Mouse (Mus musculus): ENCODE results near the gene Dok4. TPM values are rescaled to one million over a fixed set of nuclear protein-coding genes. Genes with fewer than 3 reads are reported as not detected.

Dok4 gene
- 4.4 TPM for polyA plus RNA-seq (2012; fragmentation: generic; extraction: Trizol)

- TF ChIP-seq CEBPB (IDR thresholded peaks at IDR 0.05; ENCODE audit: insufficient read depth, poor library complexity, severe bottlenecking): no peak
- no peak for TF ChIP-seq MYOG (IDR thresholded peaks at IDR 0.05; ENCODE audit: control insufficient read depth in 1 of 3, insufficient read depth in 1 of 3, insufficient read length in 2 of 3, low read depth in 2 of 3)
- peak; percentile 38 for TF ChIP-seq USF1 (IDR thresholded peaks at IDR 0.05; ENCODE audit: low read depth)
- no peak for TF ChIP-seq REST (IDR thresholded peaks at IDR 0.05; ENCODE audit: insufficient read depth, insufficient read length)
- TF ChIP-seq MAX (IDR thresholded peaks at IDR 0.05; ENCODE audit: low read depth): no peak
- TF ChIP-seq POLR2AphosphoS2 (IDR thresholded peaks at IDR 0.05; ENCODE audit: insufficient read length, low read depth): peak; percentile 46
- peak; percentile 47 for TF ChIP-seq POLR2A (IDR thresholded peaks at IDR 0.05; ENCODE audit: insufficient read length, low read depth)
- H3K4me3 ChIP-seq: peak within 1 kb of the TSS; percentile 32
- H3K27me3 ChIP-seq (ENCODE audit: control insufficient read depth, insufficient read depth, insufficient read length): no peaks in the 10 kb centered on the region
- H3K79me2 ChIP-seq (ENCODE audit: control insufficient read depth, insufficient read depth): no peaks in the 10 kb centered on the region
- H3ac ChIP-seq (ENCODE audit: control insufficient read depth, insufficient read length): no peak within 1 kb of the TSS
- no peaks in the 10 kb centered on the region for H3K36me3 ChIP-seq (ENCODE audit: control insufficient read depth, insufficient read depth)
- H3K4me2 ChIP-seq (ENCODE audit: low read depth): peak within 1 kb of the TSS; percentile 89
Observed at GRCm38 (mm10) chr8:94876197-94876730, at the start of gene Dok4. Gene Dok4, minus strand, starts transcription at chr8:94876330.

- Histone ChIP-seq H3K79me2 (ENCODE audit: control insufficient read depth, insufficient read depth) (no peaks in the 10 kb centered on the region), H3K4me3 (no peak within 1 kb of the TSS), H3K36me3 (ENCODE audit: control insufficient read depth, insufficient read depth) (no peaks in the 10 kb centered on the region), H3K27me3 (ENCODE audit: control insufficient read depth, insufficient read depth, insufficient read length) (no peaks in the 10 kb centered on the region), H3ac (ENCODE audit: control insufficient read depth, insufficient read length) (no peak within 1 kb of the TSS), H3K4me2 (ENCODE audit: low read depth) (no peak within 1 kb of the TSS)
- TF ChIP-seq TCF3 (IDR thresholded peaks at IDR 0.05; ENCODE audit: insufficient read length, low read depth): no peak
Observed at GRCm38 (mm10) chr8:94923405-94923804, 47.3 kb upstream of the Dok4 start, which contains the start of gene Adgrg5. Gene Adgrg5, plus strand, starts transcription at chr8:94923694.

DNA sequence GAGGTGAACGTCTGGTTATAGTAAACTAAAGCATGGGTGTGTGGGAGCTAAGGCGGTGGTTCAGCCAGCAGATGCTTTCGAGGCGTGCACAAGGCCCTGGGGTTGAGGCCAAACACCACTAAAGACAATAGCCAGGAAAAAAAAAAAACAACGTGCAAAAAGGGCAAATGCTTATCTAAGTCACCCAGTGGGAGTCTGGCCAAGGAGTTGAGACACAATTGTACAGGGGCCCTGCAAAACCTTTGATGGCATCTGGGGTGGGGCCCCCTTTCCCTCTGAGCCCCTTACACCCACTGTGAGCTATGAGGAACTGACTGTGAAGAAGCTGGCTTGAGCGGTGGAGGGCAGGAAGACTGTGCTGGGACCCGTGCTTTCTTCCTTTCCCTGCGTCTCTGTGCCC, 46.5 kb upstream of the Dok4 start:
- Histone ChIP-seq H3K4me2 (ENCODE audit: low read depth) (no peak overlapping the region), H3K36me3 (ENCODE audit: control insufficient read depth, insufficient read depth) (no peaks in the 10 kb centered on the region), H3K4me3 (no peak overlapping the region), H3K79me2 (ENCODE audit: control insufficient read depth, insufficient read depth) (no peaks in the 10 kb centered on the region), H3K27me3 (ENCODE audit: control insufficient read depth, insufficient read depth, insufficient read length) (no peaks in the 10 kb centered on the region), H3ac (ENCODE audit: control insufficient read depth, insufficient read length) (no peak overlapping the region)
- no peak for TF ChIP-seq SRF (IDR thresholded peaks at IDR 0.05; ENCODE audit: control insufficient read depth, insufficient read length, low read depth)
- TF ChIP-seq E2F4 (IDR thresholded peaks at IDR 0.05; ENCODE audit: insufficient read depth): no peak
- no peak for TF ChIP-seq REST (IDR thresholded peaks at IDR 0.05; ENCODE audit: insufficient read depth, insufficient read length)
- no peak for TF ChIP-seq MYOG (IDR thresholded peaks at IDR 0.05; ENCODE audit: control insufficient read depth in 1 of 3, insufficient read depth in 1 of 3, insufficient read length in 2 of 3, low read depth in 2 of 3)
- TF ChIP-seq TCF3 (IDR thresholded peaks at IDR 0.05; ENCODE audit: insufficient read length, low read depth): no peak
- TF ChIP-seq CEBPB (IDR thresholded peaks at IDR 0.05; ENCODE audit: insufficient read depth, poor library complexity, severe bottlenecking): no peak
- TF ChIP-seq POLR2A (IDR thresholded peaks at IDR 0.05; ENCODE audit: insufficient read length, low read depth): no peak
- no peak for TF ChIP-seq TCF12 (IDR thresholded peaks at IDR 0.05; ENCODE audit: insufficient read depth, poor library complexity, severe bottlenecking)
- TF ChIP-seq USF1 (IDR thresholded peaks at IDR 0.05; ENCODE audit: low read depth): no peak
- no peak for TF ChIP-seq MYOD1 (IDR thresholded peaks at IDR 0.05; ENCODE audit: control insufficient read depth in 1 of 3, insufficient read length in 2 of 3, low read depth in 2 of 3)
- no peak for TF ChIP-seq MAX (IDR thresholded peaks at IDR 0.05; ENCODE audit: low read depth)
- TF ChIP-seq POLR2AphosphoS2 (IDR thresholded peaks at IDR 0.05; ENCODE audit: insufficient read length, low read depth): no peak

GRCm38 (mm10) chr8:94922176-94922575, 46.0 kb upstream of the Dok4 start:
- no peak for TF ChIP-seq POLR2AphosphoS2 (IDR thresholded peaks at IDR 0.05; ENCODE audit: insufficient read length, low read depth)
- TF ChIP-seq MAX (IDR thresholded peaks at IDR 0.05; ENCODE audit: low read depth): no peak
- no peak for TF ChIP-seq SRF (IDR thresholded peaks at IDR 0.05; ENCODE audit: control insufficient read depth, insufficient read length, low read depth)
- no peak for TF ChIP-seq E2F4 (IDR thresholded peaks at IDR 0.05; ENCODE audit: insufficient read depth)
- TF ChIP-seq MYOG (IDR thresholded peaks at IDR 0.05; ENCODE audit: control insufficient read depth in 1 of 3, insufficient read depth in 1 of 3, insufficient read length in 2 of 3, low read depth in 2 of 3): no peak
- TF ChIP-seq MYOD1 (IDR thresholded peaks at IDR 0.05; ENCODE audit: control insufficient read depth in 1 of 3, insufficient read length in 2 of 3, low read depth in 2 of 3): no peak
- TF ChIP-seq TCF12 (IDR thresholded peaks at IDR 0.05; ENCODE audit: insufficient read depth, poor library complexity, severe bottlenecking): no peak
- TF ChIP-seq CEBPB (IDR thresholded peaks at IDR 0.05; ENCODE audit: insufficient read depth, poor library complexity, severe bottlenecking): no peak
- TF ChIP-seq TCF3 (IDR thresholded peaks at IDR 0.05; ENCODE audit: insufficient read length, low read depth): no peak
- no peak for TF ChIP-seq POLR2A (IDR thresholded peaks at IDR 0.05; ENCODE audit: insufficient read length, low read depth)
- TF ChIP-seq REST (IDR thresholded peaks at IDR 0.05; ENCODE audit: insufficient read depth, insufficient read length): no peak
- TF ChIP-seq USF1 (IDR thresholded peaks at IDR 0.05; ENCODE audit: low read depth): no peak
- H3K4me3 ChIP-seq: no peak overlapping the region
- no peaks in the 10 kb centered on the region for H3K36me3 ChIP-seq (ENCODE audit: control insufficient read depth, insufficient read depth)
- H3ac ChIP-seq (ENCODE audit: control insufficient read depth, insufficient read length): no peak overlapping the region
- no peak overlapping the region for H3K4me2 ChIP-seq (ENCODE audit: low read depth)
- no peaks in the 10 kb centered on the region for H3K79me2 ChIP-seq (ENCODE audit: control insufficient read depth, insufficient read depth)
- no peaks in the 10 kb centered on the region for H3K27me3 ChIP-seq (ENCODE audit: control insufficient read depth, insufficient read depth, insufficient read length)

GRCm38 (mm10) chr8:94919256-94919655, 43.1 kb upstream of the Dok4 start:
- Histone ChIP-seq H3K4me3 (no peak overlapping the region), H3ac (ENCODE audit: control insufficient read depth, insufficient read length) (no peak overlapping the region), H3K79me2 (ENCODE audit: control insufficient read depth, insufficient read depth) (peaks cover 17% of the 10 kb centered on the region), H3K27me3 (ENCODE audit: control insufficient read depth, insufficient read depth, insufficient read length) (no peaks in the 10 kb centered on the region), H3K36me3 (ENCODE audit: control insufficient read depth, insufficient read depth) (no peaks in the 10 kb centered on the region), H3K4me2 (ENCODE audit: low read depth) (no peak overlapping the region)
- no peak for TF ChIP-seq USF1 (IDR thresholded peaks at IDR 0.05; ENCODE audit: low read depth)
- TF ChIP-seq E2F4 (IDR thresholded peaks at IDR 0.05; ENCODE audit: insufficient read depth): no peak
- TF ChIP-seq TCF12 (IDR thresholded peaks at IDR 0.05; ENCODE audit: insufficient read depth, poor library complexity, severe bottlenecking): no peak
- TF ChIP-seq REST (IDR thresholded peaks at IDR 0.05; ENCODE audit: insufficient read depth, insufficient read length): no peak
- TF ChIP-seq TCF3 (IDR thresholded peaks at IDR 0.05; ENCODE audit: insufficient read length, low read depth): no peak
- no peak for TF ChIP-seq SRF (IDR thresholded peaks at IDR 0.05; ENCODE audit: control insufficient read depth, insufficient read length, low read depth)
- TF ChIP-seq POLR2A (IDR thresholded peaks at IDR 0.05; ENCODE audit: insufficient read length, low read depth): no peak
- TF ChIP-seq CEBPB (IDR thresholded peaks at IDR 0.05; ENCODE audit: insufficient read depth, poor library complexity, severe bottlenecking): no peak
- TF ChIP-seq POLR2AphosphoS2 (IDR thresholded peaks at IDR 0.05; ENCODE audit: insufficient read length, low read depth): no peak
- no peak for TF ChIP-seq MYOD1 (IDR thresholded peaks at IDR 0.05; ENCODE audit: control insufficient read depth in 1 of 3, insufficient read length in 2 of 3, low read depth in 2 of 3)
- no peak for TF ChIP-seq MYOG (IDR thresholded peaks at IDR 0.05; ENCODE audit: control insufficient read depth in 1 of 3, insufficient read depth in 1 of 3, insufficient read length in 2 of 3, low read depth in 2 of 3)
- TF ChIP-seq MAX (IDR thresholded peaks at IDR 0.05; ENCODE audit: low read depth): no peak
